Mouse (Mus musculus): ENCODE results near the gene Prkn. TPM values are rescaled to one million over a fixed set of nuclear protein-coding genes. Genes with fewer than 3 reads are reported as not detected.

Prkn gene
- total RNA-seq, 2 experiments from 2014 or later = 12.7 to 15.9 TPM

GRCm38 (mm10) chr17:11644873-11645464 is 804.8 kb downstream of the Prkn start:
- DNase-seq = no peak

- DNase-seq = no peak
Measured at GRCm38 (mm10) chr17:11656397-11656796, 816.2 kb downstream of the Prkn start.

GRCm38 (mm10) chr17:11656878-11657277 is 816.7 kb downstream of the Prkn start:
- no peak for DNase-seq

GRCm38 (mm10) chr17:11661898-11662297 is 821.7 kb downstream of the Prkn start:
- DNase-seq = no peak

GRCm38 (mm10) chr17:11663437-11663836 is 823.3 kb downstream of the Prkn start:
- DNase-seq = no peak

- DNase-seq = no peak
Measured at GRCm38 (mm10) chr17:11664610-11665345, 824.6 kb downstream of the Prkn start.

GRCm38 (mm10) chr17:11679716-11680115 is 839.5 kb downstream of the Prkn start:
- no peak for DNase-seq

- no peak for DNase-seq
Measured at GRCm38 (mm10) chr17:11680456-11680855, 840.3 kb downstream of the Prkn start.

GRCm38 (mm10) chr17:11681825-11682372 is 841.7 kb downstream of the Prkn start:
- DNase-seq = no peak

- no peak for DNase-seq
Measured at GRCm38 (mm10) chr17:11705005-11705404, 864.8 kb downstream of the Prkn start.

- DNase-seq = no peak
Measured at GRCm38 (mm10) chr17:11705761-11706160, 865.6 kb downstream of the Prkn start.

- DNase-seq = no peak
Measured at GRCm38 (mm10) chr17:11712066-11712465, 871.9 kb downstream of the Prkn start.

- no peak for DNase-seq
Measured at GRCm38 (mm10) chr17:11719801-11720200, 879.6 kb downstream of the Prkn start.

- no peak for DNase-seq
Measured at GRCm38 (mm10) chr17:11721906-11722305, 881.7 kb downstream of the Prkn start.

- DNase-seq = no peak
Measured at GRCm38 (mm10) chr17:11722478-11722877, 882.3 kb downstream of the Prkn start.

- no peak for DNase-seq
Measured at GRCm38 (mm10) chr17:11724135-11724534, 884.0 kb downstream of the Prkn start.

GRCm38 (mm10) chr17:11727101-11727500 is 886.9 kb downstream of the Prkn start:
- DNase-seq = no peak

GRCm38 (mm10) chr17:11728294-11728693 is 888.1 kb downstream of the Prkn start:
- DNase-seq = no peak

- no peak for DNase-seq
Measured at GRCm38 (mm10) chr17:11730656-11731594, 890.7 kb downstream of the Prkn start.

- DNase-seq = no peak
Measured at GRCm38 (mm10) chr17:11735158-11735877, 895.1 kb downstream of the Prkn start.

- no peak for DNase-seq
Measured at GRCm38 (mm10) chr17:11736531-11736930, 896.3 kb downstream of the Prkn start.

GRCm38 (mm10) chr17:11737905-11738304 is 897.7 kb downstream of the Prkn start:
- no peak for DNase-seq

Measured in gastrocnemius, postnatal 10 days (tissue).